Mouse (Mus musculus) megakaryocyte, embryonic 14.5 days (primary cell): ENCODE data around the gene 7530416G11Rik. TPM values are rescaled to one million over a fixed set of nuclear protein-coding genes. Genes with fewer than 3 reads are reported as not detected.

Experiments used
- H3K27me3 ChIP-seq: replicated peaks from 2 replicates; pipeline ENCODE3; 2012; ENCODE audit warnings: inconsistent platforms
- H3K36me3 ChIP-seq: replicated peaks from 2 replicates; pipeline ENCODE3; 2012; ENCODE audit warnings: low read length, inconsistent platforms, mixed read lengths
- H3K4me1 ChIP-seq: 2 replicates; pipeline ENCODE4 v1.6.1; 2012; ENCODE audit warnings: inconsistent platforms
- H3K4me3 ChIP-seq: replicated peaks from 2 replicates; pipeline ENCODE3; 2012; ENCODE audit warnings: moderate library complexity, mild to moderate bottlenecking, inconsistent platforms
- H3K9me3 ChIP-seq: 2 replicates; pipeline ENCODE4 v1.6.1; 2012; ENCODE audit warnings: inconsistent platforms
- FLI1 ChIP-seq: IDR thresholded peaks from 2 replicates; pipeline ENCODE4 v1.6.1; 2012; ENCODE audit warnings: low read length, inconsistent platforms, mixed read lengths
- GATA1 ChIP-seq: IDR thresholded peaks from 3 replicates; pipeline ENCODE4 v1.6.1; 2012; ENCODE audit warnings: mixed read lengths, low read length, inconsistent platforms, borderline replicate concordance
- polyA plus RNA-seq: library from polyadenylated mRNA; stranded (reverse); fragments of >175 nt; gene quantifications from 2 replicates; pipeline ENCODE4 v1.2.3, GENCODE M21; 2012; ENCODE audit warnings: low replicate concordance; ENCODE audit not compliant: insufficient read depth

7530416G11Rik gene
- polyA plus RNA-seq = not detected in 2 replicates

GRCm38 (mm10) chr15:85503127-85503526 is at the start of gene 7530416G11Rik:
Gene 7530416G11Rik (minus strand): TSS chr15:85503227.
- TF ChIP-seq FLI1 = no peak
- no peak for TF ChIP-seq GATA1
- Histone ChIP-seq H3K27me3 (peaks cover 74% of the 10 kb centered on the region), H3K4me3 (no peak within 1 kb of the TSS), H3K36me3 (no peaks in the 10 kb centered on the region), H3K9me3 (no peaks in the 10 kb centered on the region), H3K4me1 (peaks cover 5% of the 10 kb centered on the region)

- TF ChIP-seq GATA1 (no peak), FLI1 (no peak)
- H3K36me3 ChIP-seq = no peaks in the 10 kb centered on the region
- H3K4me1 ChIP-seq = peaks cover 12% of the 10 kb centered on the region
- H3K4me3 ChIP-seq = no peak overlapping the region
- no peaks in the 10 kb centered on the region for H3K9me3 ChIP-seq
- H3K27me3 ChIP-seq = peaks cover 84% of the 10 kb centered on the region
Observed at GRCm38 (mm10) chr15:85546500-85546899, 43.5 kb upstream of the 7530416G11Rik start.

DNA sequence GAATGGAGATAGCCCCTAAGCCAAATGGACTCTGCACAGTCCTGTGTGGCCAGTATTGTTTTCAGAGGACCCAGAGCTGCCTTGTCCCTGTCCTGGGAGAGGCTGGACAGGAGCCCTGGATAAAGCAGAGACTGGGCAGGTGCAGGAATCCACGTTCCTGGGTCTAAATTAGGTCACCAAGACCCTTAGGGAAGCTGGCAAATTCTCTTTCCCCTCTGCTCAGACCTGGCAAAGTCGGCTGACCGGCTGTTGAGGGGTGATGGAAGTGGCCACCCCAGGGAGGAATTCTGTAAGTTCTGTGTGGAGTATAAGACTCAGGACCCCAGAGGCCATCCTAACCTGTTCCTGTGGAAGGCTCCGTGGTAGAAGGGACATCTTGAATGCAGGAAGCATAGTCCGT is 42.3 kb upstream of the 7530416G11Rik start:
- Histone ChIP-seq H3K4me1 (peaks cover 12% of the 10 kb centered on the region), H3K9me3 (no peaks in the 10 kb centered on the region), H3K27me3 (peaks cover 86% of the 10 kb centered on the region), H3K4me3 (no peak overlapping the region), H3K36me3 (no peaks in the 10 kb centered on the region)
- no peak for TF ChIP-seq FLI1
- no peak for TF ChIP-seq GATA1

- Histone ChIP-seq H3K4me1 (peaks cover 17% of the 10 kb centered on the region), H3K4me3 (no peak overlapping the region), H3K9me3 (no peaks in the 10 kb centered on the region), H3K27me3 (peaks cover 92% of the 10 kb centered on the region), H3K36me3 (no peaks in the 10 kb centered on the region)
- no peak for TF ChIP-seq GATA1
- TF ChIP-seq FLI1 = no peak
Observed at GRCm38 (mm10) chr15:85538170-85538569, 35.1 kb upstream of the 7530416G11Rik start.

DNA sequence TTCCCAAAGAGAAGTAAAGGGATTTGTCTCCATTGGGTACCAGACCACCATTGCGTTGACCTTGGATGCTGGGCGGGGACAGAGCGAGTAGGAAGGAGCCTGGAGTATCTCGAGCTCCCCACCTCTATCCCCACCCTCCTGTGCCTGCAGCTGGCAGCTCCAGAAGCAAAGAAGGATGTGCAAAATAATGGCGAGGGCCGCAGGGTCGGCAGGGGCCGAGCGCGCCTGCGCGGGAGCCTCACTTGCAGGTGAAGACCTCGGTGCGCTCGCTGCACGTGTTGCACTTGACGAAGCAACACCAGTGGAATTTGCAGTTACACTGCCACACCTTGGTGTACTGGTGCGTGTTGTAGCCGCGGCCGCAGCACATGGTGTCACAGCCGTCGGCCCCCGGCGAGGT is 34.1 kb upstream of the 7530416G11Rik start:
- Histone ChIP-seq H3K4me3 (peak overlapping the region; percentile 28), H3K36me3 (no peaks in the 10 kb centered on the region), H3K4me1 (peaks cover 12% of the 10 kb centered on the region), H3K9me3 (no peaks in the 10 kb centered on the region), H3K27me3 (peaks cover 89% of the 10 kb centered on the region)
- TF ChIP-seq FLI1 = no peak
- no peak for TF ChIP-seq GATA1

GRCm38 (mm10) chr15:85534646-85535045 is 31.6 kb upstream of the 7530416G11Rik start:
- peaks cover 12% of the 10 kb centered on the region for H3K4me1 ChIP-seq
- no peaks in the 10 kb centered on the region for H3K36me3 ChIP-seq
- TF ChIP-seq FLI1 = no peak
- TF ChIP-seq GATA1 = no peak
- H3K9me3 ChIP-seq = no peaks in the 10 kb centered on the region
- H3K4me3 ChIP-seq = no peak overlapping the region
- peaks cover 90% of the 10 kb centered on the region for H3K27me3 ChIP-seq

DNA sequence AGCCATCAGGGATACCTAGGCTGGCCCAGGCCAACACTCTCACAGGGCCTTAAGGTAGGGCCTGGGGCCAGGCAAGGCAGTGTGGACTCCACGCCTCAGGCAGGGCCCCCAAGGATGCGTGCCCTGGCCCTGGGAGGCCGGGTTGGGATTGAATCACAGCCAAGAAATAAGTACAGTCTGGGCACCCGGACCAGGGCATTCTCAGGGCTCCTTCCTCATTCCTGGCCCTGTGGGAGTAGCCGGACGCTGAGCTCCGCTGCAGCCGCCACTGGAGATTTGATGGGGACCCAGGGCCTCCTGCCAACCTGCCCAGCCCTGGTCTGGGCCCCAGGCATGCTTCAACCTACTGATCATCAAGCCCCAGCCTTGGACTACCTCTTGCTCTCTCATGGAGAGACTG is 31.2 kb upstream of the 7530416G11Rik start:
- Histone ChIP-seq H3K9me3 (no peaks in the 10 kb centered on the region), H3K27me3 (peaks cover 89% of the 10 kb centered on the region), H3K4me1 (peaks cover 12% of the 10 kb centered on the region), H3K36me3 (no peaks in the 10 kb centered on the region), H3K4me3 (no peak overlapping the region)
- TF ChIP-seq FLI1 (no peak), GATA1 (no peak)

GRCm38 (mm10) chr15:85532063-85532462 is 29.0 kb upstream of the 7530416G11Rik start:
- Histone ChIP-seq H3K4me1 (peaks cover 7% of the 10 kb centered on the region), H3K27me3 (peaks cover 85% of the 10 kb centered on the region), H3K9me3 (no peaks in the 10 kb centered on the region), H3K36me3 (no peaks in the 10 kb centered on the region), H3K4me3 (no peak overlapping the region)
- TF ChIP-seq FLI1 (no peak), GATA1 (no peak)

DNA sequence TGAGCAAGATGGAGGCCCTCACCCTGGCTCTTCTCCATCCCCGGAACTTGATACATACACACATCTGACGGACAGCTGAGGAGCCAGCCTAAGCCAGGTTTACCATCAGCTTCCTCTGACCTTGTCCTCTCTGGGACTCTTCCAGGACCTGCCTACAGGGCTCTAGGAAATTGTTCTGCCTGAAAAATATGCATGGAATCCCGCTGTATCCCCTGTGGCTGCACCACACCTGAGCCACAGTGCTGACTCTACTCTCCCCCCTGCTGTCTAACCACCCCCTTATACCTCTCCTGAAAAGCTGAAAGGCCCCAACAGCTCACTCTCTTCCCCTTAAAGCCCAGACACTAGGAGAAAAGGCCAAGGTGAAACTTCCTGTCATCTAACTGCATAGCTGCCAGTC is 26.9 kb upstream of the 7530416G11Rik start:
- H3K4me1 ChIP-seq = no peaks in the 10 kb centered on the region
- no peaks in the 10 kb centered on the region for H3K36me3 ChIP-seq
- H3K27me3 ChIP-seq = peaks cover 82% of the 10 kb centered on the region
- TF ChIP-seq FLI1 (no peak), GATA1 (no peak)
- H3K4me3 ChIP-seq = no peak overlapping the region
- no peaks in the 10 kb centered on the region for H3K9me3 ChIP-seq

DNA sequence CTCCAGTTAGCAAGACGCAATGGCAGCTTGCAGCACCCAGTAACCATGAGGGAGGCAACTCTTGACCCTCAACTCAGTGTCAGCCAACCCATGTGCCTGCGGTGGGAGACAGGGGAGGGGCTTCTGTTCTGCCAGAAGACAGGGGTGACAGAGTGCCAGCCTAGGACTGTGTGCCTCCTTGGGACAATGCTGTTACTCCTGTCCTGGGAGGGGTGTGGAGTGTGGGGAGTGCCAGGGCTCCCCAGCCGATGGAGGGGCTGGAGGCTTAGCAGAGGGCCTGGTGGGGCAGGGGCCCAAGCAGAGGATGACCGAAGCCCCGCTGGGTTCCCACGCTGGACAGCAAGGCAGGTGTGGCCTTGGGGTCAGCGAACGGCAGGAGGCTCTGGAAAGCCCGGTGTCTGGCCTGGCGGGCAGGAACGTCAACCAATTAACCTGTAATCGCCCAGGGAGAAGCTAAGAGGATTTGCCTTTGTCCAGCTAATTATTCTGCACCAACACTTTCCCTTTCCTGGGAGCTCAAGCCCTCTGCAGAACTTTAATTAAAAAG is 21.4 kb upstream of the 7530416G11Rik start:
- Histone ChIP-seq H3K4me1 (peaks cover 10% of the 10 kb centered on the region), H3K27me3 (peaks cover 80% of the 10 kb centered on the region), H3K36me3 (no peaks in the 10 kb centered on the region), H3K4me3 (no peak overlapping the region), H3K9me3 (no peaks in the 10 kb centered on the region)
- TF ChIP-seq FLI1 (no peak), GATA1 (no peak)
